Mouse (Mus musculus) 416B (cell line): ENCODE results near the gene Mprip.
"Not testable (repeated sequence)": the region's sequence is repeated elsewhere in the genome, so short reads cannot be mapped to it uniquely, and the experiment has no call there.

ENCODE experiments used
- DNase-seq: peaks from one replicate; pipeline ENCODE4 v3.0.0; 2011; ENCODE audit warnings: low read depth

Gene Mprip

GRCm38 (mm10) chr11:59653547-59653946 is 7.6 kb upstream of the Mprip start:
- no peak for DNase-seq

- no peak for DNase-seq
Measured at GRCm38 (mm10) chr11:59655337-59655736, 5.8 kb upstream of the Mprip start.

GRCm38 (mm10) chr11:59656016-59656415 is 5.1 kb upstream of the Mprip start:
- DNase-seq = peak; percentile 48

GRCm38 (mm10) chr11:59661601-59662248 is 620 bp downstream of the Mprip start:
- DNase-seq = no peak

- peak; percentile 94 for DNase-seq
Measured at GRCm38 (mm10) chr11:59662249-59662788, 1.2 kb downstream of the Mprip start.

GRCm38 (mm10) chr11:59662877-59663775 is 2.0 kb downstream of the Mprip start:
- DNase-seq = peak; percentile 24

- peak; percentile 27 for DNase-seq
Measured at GRCm38 (mm10) chr11:59663776-59664320, 2.7 kb downstream of the Mprip start.

GRCm38 (mm10) chr11:59664818-59665217 is 3.7 kb downstream of the Mprip start:
- DNase-seq = peak; percentile 31

- DNase-seq = peak; percentile 84
Measured at GRCm38 (mm10) chr11:59671049-59671693, 10.1 kb downstream of the Mprip start.

- no peak for DNase-seq
Measured at GRCm38 (mm10) chr11:59674013-59674412, 12.9 kb downstream of the Mprip start.

- DNase-seq = not testable (repeated sequence)
Measured at GRCm38 (mm10) chr11:59674746-59675145, 13.6 kb downstream of the Mprip start.

- DNase-seq = no peak
Measured at GRCm38 (mm10) chr11:59677767-59678166, 16.7 kb downstream of the Mprip start.

- DNase-seq = no peak
Measured at GRCm38 (mm10) chr11:59678693-59679092, 17.6 kb downstream of the Mprip start.

- no peak for DNase-seq
Measured at GRCm38 (mm10) chr11:59680111-59680510, 19.0 kb downstream of the Mprip start.

- DNase-seq = no peak
Measured at GRCm38 (mm10) chr11:59684956-59685355, 23.9 kb downstream of the Mprip start.

- DNase-seq = no peak
Measured at GRCm38 (mm10) chr11:59694533-59694932, 33.4 kb downstream of the Mprip start.

GRCm38 (mm10) chr11:59695550-59695949 is 34.4 kb downstream of the Mprip start:
- no peak for DNase-seq

GRCm38 (mm10) chr11:59697572-59697971 is 36.5 kb downstream of the Mprip start:
- DNase-seq = no peak

- DNase-seq = no peak
Measured at GRCm38 (mm10) chr11:59700787-59701186, 39.7 kb downstream of the Mprip start.

- no peak for DNase-seq
Measured at GRCm38 (mm10) chr11:59705113-59705512, 44.0 kb downstream of the Mprip start.

- no peak for DNase-seq
Measured at GRCm38 (mm10) chr11:59707481-59707880, 46.4 kb downstream of the Mprip start.
